Mouse (Mus musculus) adrenal gland, postnatal 0 days (tissue): ENCODE data around the gene Gm10188. TPM values are rescaled to one million over a fixed set of nuclear protein-coding genes. Genes with fewer than 3 reads are reported as not detected.

ENCODE experiments used
- microRNA-seq: library from miRNA; unstranded; fragments of <30 nt; microRNA quantifications from one replicate; pipeline ENCODE4, GENCODE M21; 2016; ENCODE audit warnings: borderline replicate concordance; ENCODE audit not compliant: insufficient number of aligned reads
- polyA plus RNA-seq: library from polyadenylated mRNA; unstranded; fragments of >200 nt; fragmentation: Nextera tagmentation; extraction: Ambion mirVana; gene quantifications from 2 replicates; pipeline ENCODE4 v1.2.1, GENCODE M21; 2015

Gm10188 gene
- polyA plus RNA-seq: not detected in 2 replicates

GRCm38 (mm10) chr1:132229667-132230066 is at the start of gene Gm10188:
TSS of gene Gm10188 (minus strand) at chr1:132229767.

GRCm38 (mm10) chr1:132191093-132191785 is 38.3 kb downstream of the Gm10188 start, which contains the start of the genes Lemd1 and AC124108.1:
TSS of gene Lemd1 (plus strand) at chr1:132191431.
TSS of gene AC124108.1 (plus strand) at chr1:132191457.

Small RNA genes lying within 50 kb of the gene (microRNA-seq; reads per million reads assigned to microRNA genes)
- gene Mir135b: 341 reads per million, percentile 60 among the genes with 10 or more reads in this experiment

Other genes with a start within 250 kb of the Gm10188 start
- gene Elk4, start 222.2 kb downstream of the Gm10188 start, polyA plus RNA-seq: 16.6 and 18.2 TPM in 2 replicates
- 5.5 and 6.8 TPM in 2 replicates for gene Mfsd4a, start 161.7 kb downstream of the Gm10188 start, polyA plus RNA-seq
- gene Cdk18, start 90.1 kb downstream of the Gm10188 start, polyA plus RNA-seq: 2.8 and 11.5 TPM in 2 replicates
- 1.2 and 2.6 TPM in 2 replicates for gene Lemd1, start 38.3 kb downstream of the Gm10188 start, polyA plus RNA-seq
- 0.03 and 0.27 TPM in 2 replicates for gene AC124108.1, start 38.3 kb downstream of the Gm10188 start, polyA plus RNA-seq
- gene Klhdc8a, start 68.9 kb upstream of the Gm10188 start, polyA plus RNA-seq: 40.9 and 90.3 TPM in 2 replicates
- 1.7 and 2.3 TPM in 2 replicates for gene Nuak2, start 86.4 kb upstream of the Gm10188 start, polyA plus RNA-seq
- 14.7 and 14.9 TPM in 2 replicates for gene Tmcc2, start 161.5 kb upstream of the Gm10188 start, polyA plus RNA-seq
- gene Dstyk, start 187.8 kb upstream of the Gm10188 start, polyA plus RNA-seq: 8.7 and 10.0 TPM in 2 replicates
- gene Rbbp5, start 247.6 kb upstream of the Gm10188 start, polyA plus RNA-seq: 14.9 and 16.9 TPM in 2 replicates